Mouse (Mus musculus) lung, postnatal 0 days (tissue): ENCODE results near the gene Ccnb1ip1. TPM values are rescaled to one million over a fixed set of nuclear protein-coding genes. Genes with fewer than 3 reads are reported as not detected.

Source experiments
- ATAC-seq: fragments of 200-750 bp; cut with Nextera tagmentation; 2 replicates; pipeline ENCODE4 v1.8.0; 2017; ENCODE audit warnings: moderate library complexity
- DNase-seq: peaks from one replicate; pipeline ENCODE4 v3.0.0-alpha.2; 2016; ENCODE audit warnings: low spot score
- H3K27ac ChIP-seq: fragments of 300-500 bp; sonication (generic); 2 replicates; pipeline ENCODE4 v1.5.1; 2014; ENCODE audit warnings: antibody characterized with exemption, mild to moderate bottlenecking, low read length, mixed read lengths
- H3K27me3 ChIP-seq: fragments of 300-500 bp; sonication (generic); replicated peaks from 2 replicates; pipeline ENCODE4 v1.6.1; 2014; ENCODE audit warnings: low read length, mixed read lengths; ENCODE audit not compliant: insufficient read depth
- H3K36me3 ChIP-seq: fragments of 300-500 bp; sonication (generic); 2 replicates; pipeline ENCODE4 v1.6.1; 2014; ENCODE audit warnings: low read length, mixed read lengths; ENCODE audit not compliant: insufficient read depth
- H3K4me1 ChIP-seq: fragments of 300-500 bp; sonication (generic); 2 replicates; pipeline ENCODE4 v1.6.1; 2014; ENCODE audit warnings: antibody characterized with exemption, low read depth, low read length, mixed read lengths; ENCODE audit not compliant: insufficient read depth
- H3K4me2 ChIP-seq: fragments of 300-500 bp; sonication (generic); replicated peaks from 2 replicates; pipeline ENCODE4 v1.6.1; 2014; ENCODE audit warnings: low read depth, mild to moderate bottlenecking, low read length, moderate library complexity, mixed read lengths
- H3K4me3 ChIP-seq: fragments of 300-500 bp; sonication (generic); 2 replicates; pipeline ENCODE4 v1.5.1; 2014; ENCODE audit warnings: low read depth, low read length
- H3K9ac ChIP-seq: fragments of 300-500 bp; sonication (generic); replicated peaks from 2 replicates; pipeline ENCODE4 v1.6.1; 2014; ENCODE audit warnings: low read depth, mild to moderate bottlenecking
- H3K9me3 ChIP-seq: fragments of 300-500 bp; sonication (generic); 2 replicates; pipeline ENCODE4 v1.6.1; 2016; ENCODE audit warnings: low read length, mixed read lengths
- CTCF ChIP-seq: IDR thresholded peaks from 2 replicates; pipeline ENCODE4 v1.5.1; 2016; ENCODE audit warnings: antibody characterized with exemption, mild to moderate bottlenecking
- EP300 ChIP-seq: IDR thresholded peaks from 2 replicates; pipeline ENCODE4 v1.6.1; 2016; ENCODE audit warnings: antibody characterized with exemption, mild to moderate bottlenecking, control low read depth
- WGBS: fragments of 180-500 bp; shearing (Covaris S2); extraction: QIAGEN DNeasy Blood & Tissue Kit; methylation state at CpG from one replicate; pipeline ENCODE4 v1.1.7; 2014; 5-methylcytosine and 5-hydroxymethylcytosine counted together
- polyA plus RNA-seq: library from polyadenylated mRNA; unstranded; fragments of >200 nt; fragmentation: Nextera tagmentation; extraction: Ambion mirVana; gene quantifications from 2 replicates; pipeline ENCODE4 v1.2.1, GENCODE M21; 2015

The Ccnb1ip1 gene
- polyA plus RNA-seq, 1 experiment from 2014 or later: not detected

- TF ChIP-seq EP300 (no peak), CTCF (no peak)
- Histone ChIP-seq H3K9ac (no peak overlapping the region), H3K4me3 (no peak overlapping the region), H3K4me1 (no peaks in the 10 kb centered on the region), H3K36me3 (no peaks in the 10 kb centered on the region), H3K27me3 (no peaks in the 10 kb centered on the region), H3K27ac (no peak overlapping the region), H3K9me3 (no peaks in the 10 kb centered on the region), H3K4me2 (no peak overlapping the region)
- WGBS: 90% methylated on average over 24 of the region's 24 CpGs
- DNase-seq (no peak), ATAC-seq (no peak)
Observed at GRCm38 (mm10) chr14:50795261-50795935, 12.1 kb downstream of the Ccnb1ip1 start.

GRCm38 (mm10) chr14:50788157-50788556, 19.4 kb downstream of the Ccnb1ip1 start:
- H3K9me3 ChIP-seq: no peaks in the 10 kb centered on the region
- H3K27ac ChIP-seq: no peak overlapping the region
- H3K9ac ChIP-seq: no peak overlapping the region
- H3K36me3 ChIP-seq: no peaks in the 10 kb centered on the region
- no peak for ATAC-seq
- WGBS: 16% methylated on average over 2 of the region's 2 CpGs
- no peak overlapping the region for H3K4me2 ChIP-seq
- no peaks in the 10 kb centered on the region for H3K27me3 ChIP-seq
- no peaks in the 10 kb centered on the region; the same call in 1 of the 2 replicates for H3K4me1 ChIP-seq
- DNase-seq: peak; percentile 40
- TF ChIP-seq CTCF: peak; percentile 54
- no peak for TF ChIP-seq EP300
- no peak overlapping the region for H3K4me3 ChIP-seq

GRCm38 (mm10) chr14:50785251-50785637, 22.3 kb downstream of the Ccnb1ip1 start, which contains the start of gene Ttc5:
Ttc5 (minus strand) TSS chr14:50785519.
- H3K27me3 ChIP-seq: no peaks in the 10 kb centered on the region
- H3K4me2 ChIP-seq: peak within 1 kb of the TSS; percentile 64
- H3K36me3 ChIP-seq: 0 out of 2 replicates have a peak, but pooled peaks cover 2% of the 10 kb centered on the region
- ATAC-seq (peak; percentile 97), DNase-seq (peak; percentile 90)
- H3K4me3 ChIP-seq: peak within 1 kb of the TSS; percentile 88
- no peaks in the 10 kb centered on the region; the same call in 1 of the 2 replicates for H3K4me1 ChIP-seq
- peak within 1 kb of the TSS; percentile 71 for H3K27ac ChIP-seq
- peak within 1 kb of the TSS; percentile 44 for H3K9ac ChIP-seq
- H3K9me3 ChIP-seq: no peaks in the 10 kb centered on the region
- 0% methylated on average over 20 of the region's 21 CpGs for WGBS
- no peak for TF ChIP-seq EP300
- TF ChIP-seq CTCF: peak; percentile 94

GRCm38 (mm10) chr14:50784391-50785250, 22.9 kb downstream of the Ccnb1ip1 start:
- Histone ChIP-seq H3K27ac (peak overlapping the region; percentile 71), H3K4me1 (no peaks in the 10 kb centered on the region; the same call in 1 of the 2 replicates), H3K4me2 (peak overlapping the region; percentile 64), H3K9ac (peak overlapping the region; percentile 44), H3K36me3 (0 out of 2 replicates have a peak, but pooled peaks cover 2% of the 10 kb centered on the region), H3K4me3 (peak overlapping the region; percentile 88), H3K27me3 (no peaks in the 10 kb centered on the region), H3K9me3 (no peaks in the 10 kb centered on the region)
- 20% methylated on average over 16 of the region's 16 CpGs for WGBS
- DNase-seq (no peak), ATAC-seq (no peak)
- TF ChIP-seq CTCF (no peak), EP300 (no peak)

- Histone ChIP-seq H3K9ac (no peak overlapping the region), H3K27ac (no peak overlapping the region), H3K4me1 (no peaks in the 10 kb centered on the region; the same call in 1 of the 2 replicates), H3K27me3 (no peaks in the 10 kb centered on the region), H3K4me3 (no peak overlapping the region), H3K4me2 (no peak overlapping the region), H3K36me3 (peaks cover 5% of the 10 kb centered on the region), H3K9me3 (no peaks in the 10 kb centered on the region)
- ATAC-seq: no peak
- no peak for DNase-seq
- TF ChIP-seq CTCF: no peak
- no peak for TF ChIP-seq EP300
- 94% methylated on average over 3 of the region's 3 CpGs for WGBS
Observed at GRCm38 (mm10) chr14:50782166-50782565, 25.4 kb downstream of the Ccnb1ip1 start.

- TF ChIP-seq CTCF (peak; percentile 39), EP300 (no peak)
- no peak overlapping the region for H3K4me2 ChIP-seq
Observed at GRCm38 (mm10) chr14:50771342-50771741, 36.2 kb downstream of the Ccnb1ip1 start.

More at GRCm38 (mm10) chr14:50771342-50771741, 36.2 kb downstream of the Ccnb1ip1 start:
- Histone ChIP-seq H3K27ac (no peak overlapping the region), H3K4me1 (no peaks in the 10 kb centered on the region), H3K9ac (no peak overlapping the region), H3K9me3 (no peaks in the 10 kb centered on the region), H3K4me3 (no peak overlapping the region), H3K27me3 (no peaks in the 10 kb centered on the region), H3K36me3 (peaks cover 16% of the 10 kb centered on the region)
- no peak for DNase-seq
- 82% methylated on average over 2 of the region's 2 CpGs for WGBS
- no peak for ATAC-seq
